Mouse (Mus musculus) spleen, embryonic (tissue): ENCODE data around the gene Fhod1.

Source experiments
- CTCF ChIA-PET: fragments of 350-600 bp; sonication (Branson Sonifier 250); formaldehyde crosslinking; loops from one replicate; lab custom pipeline; 2022; lab: Charles Lee

Fhod1 gene

DNA sequence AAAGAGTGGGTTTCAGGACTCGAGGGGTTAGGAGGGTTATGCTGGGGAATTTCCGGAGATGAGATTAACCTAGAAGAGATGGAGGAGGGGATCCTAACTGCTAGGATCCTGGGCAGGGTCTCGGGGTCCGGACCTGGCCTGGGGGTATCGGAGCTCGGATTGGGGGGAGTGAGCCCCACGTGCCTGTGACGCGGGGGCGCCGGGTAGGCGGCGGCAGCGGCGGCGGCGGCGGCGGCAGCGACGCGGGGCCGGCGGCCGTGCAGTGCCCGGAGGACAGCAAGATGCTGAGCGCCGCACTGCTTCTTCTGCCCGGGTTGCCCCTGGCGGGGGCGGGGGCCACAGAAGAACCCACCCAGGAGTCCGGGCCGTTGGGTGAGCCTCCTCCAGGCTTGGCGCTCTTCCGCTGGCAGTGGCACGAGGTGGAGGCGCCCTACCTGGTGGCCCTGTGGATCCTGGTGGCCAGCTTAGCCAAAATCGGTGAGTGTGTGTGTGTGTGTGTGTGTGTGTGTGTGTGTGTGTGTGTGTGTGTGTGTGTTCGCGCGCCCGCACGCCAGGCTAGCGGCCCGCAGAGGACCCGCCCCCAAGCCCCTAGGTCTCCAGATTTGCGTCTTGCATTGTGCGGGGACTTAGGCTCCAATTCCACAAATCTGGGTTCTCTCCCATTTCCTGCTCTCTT lies 1.5 kb upstream of the Fhod1 start:
- CTCF ChIA-PET = no interaction called here

DNA sequence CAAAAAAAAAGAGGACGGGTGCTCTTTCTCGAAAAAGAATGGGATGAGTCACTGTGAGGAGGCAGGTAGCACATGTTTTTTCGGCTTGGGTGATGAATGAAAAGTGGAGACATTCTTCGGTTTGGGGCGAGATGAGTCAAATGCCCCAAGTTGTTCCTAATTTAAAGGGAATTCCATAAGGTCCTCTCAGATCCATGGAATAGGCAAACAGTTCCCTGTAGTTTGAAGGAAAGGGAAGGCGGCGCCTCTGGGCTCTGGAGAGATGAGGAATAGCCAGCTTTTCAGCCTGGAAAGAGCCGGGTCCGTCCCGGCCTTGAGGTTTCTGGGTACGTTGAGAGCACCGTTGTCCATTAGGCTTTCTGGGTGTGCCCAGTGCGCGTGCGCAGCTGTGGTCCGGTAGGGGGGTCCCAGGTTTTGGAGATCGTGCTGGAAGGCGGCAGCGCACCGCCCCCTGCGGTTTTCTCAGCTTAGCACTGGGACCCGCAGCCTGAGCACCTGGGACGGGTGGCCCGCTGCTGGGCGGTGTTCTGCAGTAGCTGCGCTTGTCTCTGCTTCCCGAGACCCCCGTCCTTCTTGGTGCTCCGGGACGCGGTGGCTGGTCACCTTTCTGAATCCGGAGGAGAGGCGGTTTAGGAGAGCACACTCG lies 820 bp upstream of the Fhod1 start, which contains the start of gene Slc9a5:
Gene Slc9a5, plus strand, starts transcription at position 394 of the 646 bp plus-strand sequence.
- CTCF ChIA-PET = no interaction called here

- CTCF ChIA-PET = no interaction called here
Observed at GRCm38 (mm10) chr8:105346611-105347427, 934 bp downstream of the Fhod1 start.

GRCm38 (mm10) chr8:105345061-105345975 lies 2.4 kb downstream of the Fhod1 start:
- CTCF ChIA-PET = no interaction called here

DNA sequence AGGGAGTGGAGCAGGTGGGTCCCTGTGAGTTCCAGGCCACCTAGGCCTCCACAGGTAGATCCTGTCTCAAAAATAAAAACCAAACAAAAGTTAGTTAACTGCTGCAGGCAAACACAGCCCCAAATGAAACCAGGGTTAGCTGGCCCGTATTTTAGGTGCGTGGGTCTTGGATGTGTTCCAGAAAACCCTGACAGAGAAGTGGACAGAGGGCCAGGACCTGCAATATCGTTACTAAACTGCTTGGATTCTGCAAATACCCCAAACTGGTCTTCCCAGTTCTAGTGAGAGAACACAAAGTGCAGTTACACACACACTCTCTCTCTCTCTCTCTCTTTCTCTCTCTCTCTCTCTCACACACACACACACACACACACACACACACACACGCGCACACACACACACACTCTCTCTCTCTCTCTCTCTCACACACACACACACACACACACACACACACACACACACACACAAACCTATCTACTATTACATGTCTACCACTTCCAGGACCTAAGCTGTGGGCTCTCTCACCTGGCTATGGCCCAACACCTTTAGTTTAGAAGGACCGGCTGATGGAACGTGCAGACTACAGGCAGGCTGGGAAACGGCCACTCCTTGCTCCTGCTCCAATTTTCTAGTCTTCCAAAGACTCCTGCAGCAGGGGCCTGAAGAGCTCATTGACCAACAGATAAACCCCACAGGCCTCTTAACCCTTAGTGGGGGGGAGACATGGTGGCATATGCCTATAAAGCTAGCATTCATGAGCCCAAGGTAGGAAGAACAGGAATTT lies 3.8 kb downstream of the Fhod1 start:
- CTCF ChIA-PET = interaction anchor here (0.6 kb wide), 1 partner anchor 35 kb away, joined by 3 read pairs; no protein-coding TSS in a partner anchor

GRCm38 (mm10) chr8:105342768-105343167 lies 5.0 kb downstream of the Fhod1 start:
- CTCF ChIA-PET = no interaction called here

GRCm38 (mm10) chr8:105341399-105341798 lies 6.4 kb downstream of the Fhod1 start:
- CTCF ChIA-PET = interaction anchor here (0.7 kb wide), 1 partner anchor 1092 kb away, joined by 3 read pairs; no protein-coding TSS in a partner anchor

DNA sequence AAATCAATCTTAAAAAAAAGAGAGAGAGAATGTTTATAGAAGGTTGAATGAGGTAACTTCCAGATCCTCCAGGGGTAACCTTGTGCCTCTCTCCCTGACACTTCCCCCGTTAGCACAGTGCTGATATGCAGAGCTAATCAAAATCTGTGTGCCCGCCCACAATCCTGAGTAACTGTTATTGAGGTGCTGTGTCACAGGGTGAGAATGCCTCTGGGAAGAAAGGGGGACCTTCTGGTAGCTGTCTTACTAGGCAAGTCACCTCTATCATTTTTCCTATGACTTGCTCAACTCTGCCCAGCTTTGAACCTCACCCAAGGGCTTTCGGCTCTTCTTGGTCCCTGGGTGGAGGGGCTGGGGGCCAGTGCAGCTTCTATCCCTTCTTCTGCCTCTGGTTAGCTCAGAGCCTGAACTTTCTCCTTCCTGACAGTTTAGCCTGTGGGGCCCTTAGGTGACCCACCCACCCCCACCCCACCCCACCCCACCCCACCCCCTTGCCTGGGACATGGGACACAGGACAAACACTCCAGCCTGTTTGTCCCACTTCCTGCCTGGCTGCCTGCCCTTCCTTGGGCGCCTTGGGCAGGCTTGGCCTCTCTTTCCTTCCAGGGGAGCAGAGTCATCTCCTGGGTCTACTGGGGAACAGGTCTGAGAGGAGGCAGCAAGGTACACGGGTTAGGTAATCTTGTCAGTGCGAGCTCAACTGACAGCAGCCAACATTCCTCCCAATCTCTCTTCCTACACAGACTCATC lies 7.7 kb downstream of the Fhod1 start:
- CTCF ChIA-PET = no interaction called here

- CTCF ChIA-PET = no interaction called here
Observed at GRCm38 (mm10) chr8:105338992-105339391, 8.8 kb downstream of the Fhod1 start.

DNA sequence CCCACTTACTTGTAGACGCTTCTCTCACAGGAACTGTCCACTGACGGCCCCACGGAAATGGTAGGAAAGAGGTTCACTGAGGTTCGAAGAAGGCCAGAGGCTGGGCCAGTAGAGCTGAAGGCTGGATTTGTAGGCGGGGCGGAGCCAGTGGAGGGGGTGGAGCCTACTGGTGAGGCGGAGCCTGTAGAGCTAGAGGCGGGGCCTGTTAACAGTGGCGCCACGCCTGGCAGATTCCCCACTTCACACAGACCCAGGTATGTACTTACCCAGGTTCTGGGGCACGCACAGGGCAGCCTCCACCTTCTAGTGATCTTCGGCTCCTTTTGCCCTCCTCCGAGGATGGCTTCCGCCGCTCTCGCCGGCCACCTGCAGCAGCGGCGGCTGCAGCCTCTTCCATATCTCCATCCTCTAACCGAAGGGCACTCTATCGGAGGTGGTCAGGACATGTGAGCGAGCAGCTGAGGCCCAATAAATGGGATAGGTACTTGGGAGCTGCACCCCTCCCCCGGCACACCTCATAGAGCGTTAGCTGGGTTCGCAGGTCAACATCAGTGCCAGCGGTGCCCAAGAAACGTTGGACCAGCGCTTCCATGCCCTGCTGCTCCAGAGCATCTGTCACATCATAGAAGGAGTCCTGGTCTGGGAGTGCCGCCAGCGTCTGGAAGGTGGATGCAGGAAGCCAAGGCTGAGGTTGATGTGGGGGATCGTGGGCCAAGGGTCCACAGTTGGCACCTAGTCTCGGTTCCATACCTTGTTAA lies 11.2 kb downstream of the Fhod1 start:
- CTCF ChIA-PET = no interaction called here

DNA sequence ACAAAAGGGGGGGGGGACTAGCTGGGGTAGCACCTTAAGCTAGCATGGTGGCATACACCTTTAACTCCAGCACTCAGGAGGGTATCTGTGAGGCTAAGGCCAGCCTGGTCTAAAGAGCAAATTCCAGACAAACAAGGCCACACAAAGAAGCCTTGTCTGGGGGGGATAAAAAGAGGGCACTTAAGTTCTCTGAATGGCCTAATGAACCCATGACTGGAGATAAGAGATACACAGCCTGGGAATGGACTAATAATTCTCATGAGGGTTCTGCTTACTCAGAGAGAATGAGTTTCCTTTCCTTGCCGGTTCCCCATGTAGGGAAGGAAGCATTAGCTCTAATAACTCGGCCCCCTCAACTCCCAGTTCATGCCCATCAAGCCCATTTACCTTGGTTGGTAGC lies 15.2 kb downstream of the Fhod1 start:
- CTCF ChIA-PET = no interaction called here

GRCm38 (mm10) chr8:105331931-105332330 lies 15.8 kb downstream of the Fhod1 start:
- CTCF ChIA-PET = no interaction called here

DNA sequence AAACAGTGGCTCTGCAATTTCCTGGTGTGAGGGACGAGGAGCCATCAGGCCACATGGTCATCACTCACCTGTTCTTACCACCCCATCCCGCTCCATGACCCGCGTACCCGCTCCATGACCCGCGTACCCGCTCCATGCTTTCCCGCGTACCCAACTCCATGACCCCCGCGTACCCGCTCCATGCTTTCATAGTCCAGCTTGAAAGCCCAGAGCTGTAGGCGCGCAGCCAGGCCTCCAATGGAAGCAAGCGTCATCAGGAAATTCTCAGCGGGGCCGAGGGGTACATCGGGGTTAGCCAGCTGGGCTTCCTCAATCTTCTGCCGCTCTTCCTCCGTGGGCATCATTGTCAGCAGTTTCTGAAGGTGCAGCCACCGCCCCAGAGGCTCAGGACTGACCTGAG lies 16.3 kb downstream of the Fhod1 start:
- CTCF ChIA-PET = no interaction called here

DNA sequence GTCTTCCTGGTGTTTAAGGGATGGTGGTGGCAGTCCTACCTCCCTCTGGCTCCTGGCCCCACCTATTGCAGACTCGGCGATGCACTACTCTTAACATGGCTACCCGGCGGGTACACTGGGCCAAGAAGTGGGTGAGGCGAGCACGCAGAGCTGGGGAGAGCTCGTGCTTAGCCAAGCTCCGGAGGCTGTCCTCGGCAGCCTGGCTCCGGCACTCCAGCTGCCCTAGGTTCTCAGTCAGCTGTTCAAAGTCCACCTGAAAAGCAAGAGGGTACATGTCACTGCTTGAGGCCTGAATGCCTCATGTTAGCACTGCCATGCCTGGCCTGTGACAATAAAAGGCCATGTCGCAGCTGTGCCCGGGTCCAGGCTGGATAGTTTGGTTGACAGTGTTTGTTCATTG lies 17.4 kb downstream of the Fhod1 start:
- CTCF ChIA-PET = no interaction called here

DNA sequence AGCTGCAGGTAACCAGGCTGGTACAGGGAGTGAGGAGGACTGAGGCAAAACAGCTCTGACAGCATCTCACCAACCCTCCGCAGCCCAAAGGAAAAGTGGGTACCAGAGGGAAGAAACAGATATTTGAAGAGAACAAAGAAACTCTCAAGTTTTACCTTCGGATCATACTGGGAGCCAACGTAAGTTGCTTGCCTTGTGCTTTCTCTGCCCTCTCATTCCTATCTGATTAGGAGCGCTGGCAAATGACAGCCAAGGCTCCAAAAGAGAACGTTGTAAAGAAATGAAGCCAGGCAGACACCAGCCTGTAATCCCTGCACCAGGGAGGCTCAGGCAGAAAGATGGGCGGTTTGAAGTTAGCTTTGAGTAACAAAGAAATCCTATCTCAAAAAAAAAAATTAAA lies 20.8 kb downstream of the Fhod1 start:
- CTCF ChIA-PET = no interaction called here

DNA sequence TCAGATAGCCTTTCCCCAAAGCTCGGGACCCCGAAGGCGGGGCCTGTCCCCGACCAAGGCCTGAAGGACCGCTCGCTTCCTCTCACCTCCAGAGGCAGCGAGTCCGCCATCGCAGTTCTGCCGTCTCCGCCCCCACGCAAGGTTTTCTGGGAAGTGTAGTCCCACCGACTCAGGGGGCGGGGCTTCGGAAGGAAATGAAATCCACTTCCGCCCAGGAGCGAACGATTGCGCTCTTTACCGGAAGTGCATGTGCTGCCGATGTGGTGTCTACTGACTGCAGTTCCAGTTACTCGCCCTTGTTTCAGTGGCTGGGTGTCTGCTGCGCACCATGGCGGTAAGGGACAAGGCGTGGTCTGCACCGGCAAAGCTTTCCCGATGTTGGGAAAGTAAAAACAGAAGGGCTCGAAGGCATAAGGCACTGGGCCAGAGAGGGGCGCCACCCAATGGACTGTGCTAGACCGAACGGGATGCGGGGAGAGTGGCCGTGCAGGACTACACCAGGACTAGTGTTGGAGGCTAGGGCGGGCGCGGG lies 21.5 kb downstream of the Fhod1 start, which contains the start of the genes Lrrc29 and Tmem208:
Gene Lrrc29, minus strand, starts transcription at position 138 of the 532 bp plus-strand sequence.
Gene Tmem208, plus strand, starts transcription at position 214 of the 532 bp plus-strand sequence.
- CTCF ChIA-PET = no interaction called here

- CTCF ChIA-PET = no interaction called here
Observed at GRCm38 (mm10) chr8:105325641-105326093, 22.1 kb downstream of the Fhod1 start.

DNA sequence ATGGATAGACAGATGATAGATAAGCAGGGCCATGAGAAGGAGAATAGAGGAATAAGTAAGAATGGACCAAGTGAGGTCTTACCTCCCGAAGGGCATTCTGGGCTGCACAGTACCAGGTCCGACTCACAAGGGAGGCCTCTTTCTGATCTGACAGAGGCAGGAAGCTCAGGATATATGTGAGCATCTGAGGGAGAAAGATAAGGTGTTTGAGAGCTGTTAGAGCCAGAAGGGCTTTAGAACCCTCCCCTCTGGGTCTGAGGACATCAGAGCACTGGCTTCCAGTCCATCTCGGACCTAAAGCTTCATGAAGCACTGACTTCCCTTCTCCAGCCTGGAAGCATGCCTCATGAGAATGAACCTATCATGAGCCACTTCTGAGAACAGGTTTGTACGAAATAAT lies 24.6 kb downstream of the Fhod1 start:
- CTCF ChIA-PET = interaction anchor here (0.6 kb wide), 1 partner anchor 100 kb away, joined by 3 read pairs; no protein-coding TSS in a partner anchor
